In the genomic region with DNA sequence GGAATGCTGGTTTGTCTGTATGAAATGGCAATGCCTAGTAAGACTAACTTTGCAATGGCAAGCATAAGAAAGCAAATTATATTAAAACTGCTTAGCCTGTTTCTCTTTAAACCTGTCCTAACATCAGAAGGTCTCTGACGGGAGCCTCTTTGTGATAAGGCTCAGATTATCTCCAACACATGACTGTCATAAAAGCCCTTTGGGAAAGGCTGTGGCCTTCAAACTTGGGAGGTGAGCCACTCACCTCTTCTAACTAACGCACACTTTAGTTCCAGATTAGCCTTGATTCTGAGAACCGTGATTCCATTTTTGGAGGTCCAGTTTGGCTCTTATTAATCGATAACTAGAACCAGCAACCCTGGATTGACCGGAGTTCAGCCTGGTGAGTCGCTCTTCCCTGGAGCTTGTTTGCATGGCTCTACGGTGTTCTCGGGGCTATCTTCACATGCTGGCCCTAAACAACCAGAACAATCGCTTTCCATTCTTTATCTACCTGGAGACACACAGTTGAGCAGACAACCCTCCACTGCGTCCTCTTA, we compare ENCODE assay signal across 16 mouse cellular contexts.
A peak's percentile ranks its signal among the peaks of the same experiment; 100 is the strongest.
DNase-seq lines count a peak whose midpoint lies in the region; ATAC-seq and TF ChIP-seq lines count a peak whose summit lies in the region.
"Had no signal": no experiment of that assay in that cellular context is flagged by ENCODE, and none has a peak within 500 bp of the region (broad histone marks: within the 10 kb centered on the region; RNA-seq: fewer than 3 reads in every experiment).

No protein-coding gene starts in this region.

- H3K4me1 ChIP-seq in kidney, adult 2 months (ENCODE audit: control insufficient read depth, insufficient read depth, low read length) = peaks cover 19% of the 10 kb centered on the region
- H3K4me1 ChIP-seq in kidney, embryonic 16.5 days (ENCODE audit: insufficient read depth, low read length) = peaks cover 8% of the 10 kb centered on the region; the same call in 1 of the 2 replicates
- H3K4me1 ChIP-seq in liver, adult 2 months (ENCODE audit: control insufficient read depth, insufficient read depth, low read length) = peaks cover 19% of the 10 kb centered on the region
- peaks cover 16% of the 10 kb centered on the region for H3K4me1 ChIP-seq in liver, embryonic 11.5 days (replicated peaks; ENCODE audit: control insufficient read depth, insufficient read depth, low read length)
- 0 out of 2 replicates have a peak, but pooled peaks cover 4% of the 10 kb centered on the region for H3K4me1 ChIP-seq in intestine, postnatal 0 days (replicated peaks; ENCODE audit: control insufficient read depth, insufficient read depth, low read length)
- H3K4me1 ChIP-seq: hindbrain, embryonic 12.5 days had no signal

- H3K27ac ChIP-seq in kidney, adult 2 months (ENCODE audit: insufficient read depth, low read depth, low read length) = no peak overlapping the region
- H3K27ac ChIP-seq in kidney, embryonic 16.5 days (ENCODE audit: low read length) = no peak overlapping the region
- peak overlapping the region; percentile 67 for H3K27ac ChIP-seq in liver, adult 2 months (replicated peaks; ENCODE audit: insufficient read depth, low read depth, low read length)
- H3K27ac ChIP-seq in liver, embryonic 11.5 days (ENCODE audit: low read depth, low read length) = no peak overlapping the region
- H3K27ac ChIP-seq in intestine, postnatal 0 days (ENCODE audit: low read depth, low read length) = no peak overlapping the region
- H3K27ac ChIP-seq: embryonic facial prominence, embryonic 15.5 days; forebrain, embryonic 10.5 days; hindbrain, embryonic 12.5 days had no signal

- H3K4me3 ChIP-seq in kidney, adult 2 months (ENCODE audit: insufficient read depth, low read depth, low read length) = no peak overlapping the region
- no peak overlapping the region for H3K4me3 ChIP-seq in kidney, embryonic 16.5 days (ENCODE audit: low read length)
- H3K4me3 ChIP-seq in liver, adult 2 months (ENCODE audit: insufficient read depth, low read depth, low read length) = peak overlapping the region; percentile 18; the same call in 1 of the 2 replicates
- no peak overlapping the region for H3K4me3 ChIP-seq in liver, embryonic 11.5 days (ENCODE audit: low read depth, low read length)
- H3K4me3 ChIP-seq in intestine, postnatal 0 days (ENCODE audit: low read depth, low read length) = no peak overlapping the region
- H3K4me3 ChIP-seq: embryonic facial prominence, embryonic 15.5 days; erythroblast, embryonic 14.5 days; forebrain, embryonic 10.5 days; heart, embryonic 10.5 days; hindbrain, embryonic 12.5 days had no signal

- ATAC-seq in kidney, embryonic 16.5 days (ENCODE audit: low FRiP score, low TSS enrichment) = no peak
- ATAC-seq in liver, embryonic 11.5 days (replicated peaks; ENCODE audit: low FRiP score) = no peak
- ATAC-seq in intestine, postnatal 0 days = no peak
- ATAC-seq: forebrain, embryonic 14.5 days had no signal

- no peak overlapping the region for H3K9ac ChIP-seq in kidney, embryonic 16.5 days (replicated peaks; ENCODE audit: low read length)
- H3K9ac ChIP-seq in liver, adult 2 months (ENCODE audit: low read depth, low read length) = no peak overlapping the region
- no peak overlapping the region for H3K9ac ChIP-seq in liver, embryonic 11.5 days (ENCODE audit: low read depth, low read length)
- no peak overlapping the region for H3K9ac ChIP-seq in intestine, postnatal 0 days (ENCODE audit: low read depth, low read length)
- H3K9ac ChIP-seq: embryonic facial prominence, embryonic 15.5 days; hindbrain, embryonic 12.5 days had no signal

- DNase-seq in kidney, adult 2 months = peak; percentile 87
- DNase-seq in liver, adult 2 months (ENCODE audit: extremely low read depth, low read depth, low spot score) = peak; percentile 92
- no peak for DNase-seq in liver, embryonic 11.5 days (ENCODE audit: low spot score)
- no peak for DNase-seq in lung, postnatal 25 days (ENCODE audit: low spot score)
- DNase-seq: adrenal gland, adult 2 months; adrenal gland, postnatal 25 days; gastrocnemius, postnatal 10 days; heart, postnatal 10 days had no signal

- no peaks in the 10 kb centered on the region for H3K79me2 ChIP-seq in liver, adult 2 months (ENCODE audit: control insufficient read depth, insufficient read depth, low read length)

- no peak for TF ChIP-seq POLR2A in kidney, adult 2 months (IDR thresholded peaks at IDR 0.05; ENCODE audit: low read depth, low read length)
- no peak for TF ChIP-seq POLR2A in liver, adult 2 months (IDR thresholded peaks at IDR 0.05; ENCODE audit: extremely low read depth, insufficient read depth, low read length)

- no peaks in the 10 kb centered on the region for H3K36me3 ChIP-seq in kidney, adult 2 months (ENCODE audit: control insufficient read depth, insufficient read depth, low read length)
- H3K36me3 ChIP-seq in kidney, embryonic 16.5 days (ENCODE audit: insufficient read depth, low read length) = no peaks in the 10 kb centered on the region
- H3K36me3 ChIP-seq in liver, adult 2 months (ENCODE audit: control insufficient read depth, insufficient read depth, low read length) = no peaks in the 10 kb centered on the region
- H3K36me3 ChIP-seq in liver, embryonic 11.5 days (ENCODE audit: control insufficient read depth, insufficient read depth, low read length) = no peaks in the 10 kb centered on the region
- H3K36me3 ChIP-seq in intestine, postnatal 0 days (ENCODE audit: control insufficient read depth, insufficient read depth) = no peaks in the 10 kb centered on the region
- H3K36me3 ChIP-seq: embryonic facial prominence, embryonic 15.5 days; forebrain, embryonic 10.5 days; heart, embryonic 10.5 days; hindbrain, embryonic 12.5 days had no signal

- no peaks in the 10 kb centered on the region for H3K9me3 ChIP-seq in kidney, embryonic 16.5 days (ENCODE audit: low read length)
- H3K9me3 ChIP-seq in liver, embryonic 11.5 days (ENCODE audit: control insufficient read depth, low read length) = no peaks in the 10 kb centered on the region
- H3K9me3 ChIP-seq in intestine, postnatal 0 days (ENCODE audit: control insufficient read depth) = no peaks in the 10 kb centered on the region
- H3K9me3 ChIP-seq: embryonic facial prominence, embryonic 15.5 days; forebrain, embryonic 10.5 days; heart, embryonic 10.5 days; hindbrain, embryonic 12.5 days had no signal

- no peak for TF ChIP-seq CTCF in kidney, adult 2 months (conservative IDR thresholded peaks at IDR 0.05; ENCODE audit: insufficient read depth, insufficient read length, low read depth, low read length)
- TF ChIP-seq CTCF in liver, adult 2 months (IDR thresholded peaks at IDR 0.05; ENCODE audit: low read depth, low read length) = no peak
- no peak for TF ChIP-seq CTCF in intestine, postnatal 0 days (IDR thresholded peaks at IDR 0.05; ENCODE audit: low read depth)

- 51% methylated on average over 10 of the region's 10 CpGs for whole genome bisulfite sequencing in kidney, adult 2 months
- 83% methylated on average over 10 of the region's 10 CpGs for WGBS in kidney, embryonic 16.5 days
- WGBS in liver, adult 2 months = 29% methylated on average over 10 of the region's 10 CpGs
- 62% methylated on average over 10 of the region's 10 CpGs for WGBS in liver, embryonic 11.5 days
- 43% methylated on average over 10 of the region's 10 CpGs for WGBS in intestine, postnatal 0 days

- no peaks in the 10 kb centered on the region for H3K27me3 ChIP-seq in kidney, adult 2 months (replicated peaks; ENCODE audit: control insufficient read depth, insufficient read depth, low read length)
- no peaks in the 10 kb centered on the region for H3K27me3 ChIP-seq in kidney, embryonic 16.5 days (ENCODE audit: insufficient read depth, low read length)
- H3K27me3 ChIP-seq in liver, adult 2 months (ENCODE audit: control insufficient read depth, insufficient read depth, low read length) = no peaks in the 10 kb centered on the region
- no peaks in the 10 kb centered on the region for H3K27me3 ChIP-seq in liver, embryonic 11.5 days (replicated peaks; ENCODE audit: control insufficient read depth, insufficient read depth, low read length)
- H3K27me3 ChIP-seq in intestine, postnatal 0 days (replicated peaks; ENCODE audit: control insufficient read depth, insufficient read depth, low read length) = no peaks in the 10 kb centered on the region
- H3K27me3 ChIP-seq: embryonic facial prominence, embryonic 15.5 days; hindbrain, embryonic 12.5 days had no signal

- no peak overlapping the region for H3K4me2 ChIP-seq in kidney, embryonic 16.5 days (replicated peaks; ENCODE audit: low read depth, low read length)
- no peak overlapping the region for H3K4me2 ChIP-seq in liver, embryonic 11.5 days
- H3K4me2 ChIP-seq in intestine, postnatal 0 days (replicated peaks; ENCODE audit: low read depth) = peak overlapping the region; percentile 30
- H3K4me2 ChIP-seq: embryonic facial prominence, embryonic 15.5 days; hindbrain, embryonic 12.5 days had no signal

Comparison
In these comparisons a context has a peak if more than half of its experiments do, and no peak if none do; other contexts are left out.
1. DNase-seq: peak in kidney, adult 2 months (single experiment) and liver, adult 2 months (single experiment); none in liver, embryonic 11.5 days (single experiment) and lung, postnatal 25 days (single experiment).